Mouse (Mus musculus) bone marrow, adult 2 months (tissue): ENCODE results near the gene Lmbr1.

Source experiments
- CTCF ChIP-seq: fragments of 200-500 bp; IDR thresholded peaks from 2 replicates; pipeline ENCODE4 v1.5.1; 2011; ENCODE audit warnings: low read length, control low read depth; ENCODE audit not compliant: control insufficient read depth, insufficient read depth
- POLR2A ChIP-seq: fragments of 200-500 bp; IDR thresholded peaks from 2 replicates; pipeline ENCODE4 v1.6.1; 2011; ENCODE audit warnings: low read depth, mild to moderate bottlenecking, control low read depth, low read length, borderline replicate concordance; ENCODE audit not compliant: control insufficient read depth

DNA sequence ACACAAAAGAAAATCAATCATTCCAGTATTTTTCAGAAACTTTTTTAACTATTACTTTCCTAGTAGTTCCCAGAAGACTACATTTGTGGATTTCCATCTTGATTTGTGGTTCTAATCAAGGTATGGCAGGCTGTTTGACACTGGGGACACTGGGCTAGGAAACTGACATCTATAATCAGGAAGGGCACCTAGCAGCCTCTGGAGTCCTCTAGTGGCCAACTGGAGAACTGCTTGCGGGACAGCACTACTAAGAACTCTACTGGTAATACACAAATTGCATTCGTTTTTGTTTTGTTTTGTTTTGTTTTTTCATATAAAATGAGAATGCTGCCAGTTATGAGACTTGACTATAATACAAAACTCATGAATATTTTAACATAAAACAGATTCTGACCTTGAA, 85.0 kb downstream of the Lmbr1 start:
- TF ChIP-seq POLR2A (no peak), CTCF (peak; percentile 81)
